Mouse (Mus musculus): ENCODE measurements at regions not wholly inside any gene's neighbourhood (a gene's known extent, or its start where the extent isn't known, plus 50 kb on each side); places are given as distances from the start of the nearest gene placed in this dataset.
"Not testable (repeated sequence)": the region's sequence is repeated elsewhere in the genome, so short reads cannot be mapped to it uniquely, and the experiment has no call there.

GRCm38 (mm10) chr13:80695549-80696150 lies 187.5 kb upstream of the Arrdc3 start:
- Histone ChIP-seq H3K9ac (no peak overlapping the region), H3K27ac (ENCODE audit: poor library complexity, severe bottlenecking) (no peak overlapping the region), H3K4me3 (no peak overlapping the region), H3K9me3 (replicated peaks) (no peaks in the 10 kb centered on the region), H3K27me3 (replicated peaks) (no peaks in the 10 kb centered on the region), H3K4me1 (replicated peaks) (peaks cover 5% of the 10 kb centered on the region; the same call in 1 of the 2 replicates), H3K36me3 (no peaks in the 10 kb centered on the region), H3K4me2 (no peak overlapping the region)
- no peak for ATAC-seq (ENCODE audit: insufficient number of reproducible peaks, low FRiP score)
- 63% methylated on average over 1 of the region's 1 CpGs for WGBS

GRCm38 (mm10) chr13:80709531-80710306 lies 173.5 kb upstream of the Arrdc3 start:
- no peak; the same call in 1 of the 2 replicates for ATAC-seq (ENCODE audit: insufficient number of reproducible peaks, low FRiP score)
- Histone ChIP-seq H3K36me3 (no peaks in the 10 kb centered on the region), H3K27ac (ENCODE audit: poor library complexity, severe bottlenecking) (no peak overlapping the region), H3K27me3 (replicated peaks) (no peaks in the 10 kb centered on the region), H3K9ac (no peak overlapping the region), H3K9me3 (replicated peaks) (no peaks in the 10 kb centered on the region), H3K4me1 (replicated peaks) (peaks cover 5% of the 10 kb centered on the region), H3K4me2 (0 out of 2 replicates have a peak overlapping the region, but pooled peaks have one; percentile 8), H3K4me3 (no peak overlapping the region)
- WGBS, result 28% methylated on average over 9 of the region's 9 CpGs

GRCm38 (mm10) chr13:80719313-80719712 lies 163.9 kb upstream of the Arrdc3 start:
- no peaks in the 10 kb centered on the region for H3K4me1 ChIP-seq (replicated peaks)
- H3K4me2 ChIP-seq, result no peak overlapping the region
- no peak overlapping the region for H3K27ac ChIP-seq (ENCODE audit: poor library complexity, severe bottlenecking)
- H3K4me3 ChIP-seq, result no peak overlapping the region
- no peak overlapping the region for H3K9ac ChIP-seq
- no peak for ATAC-seq (ENCODE audit: insufficient number of reproducible peaks, low FRiP score)
- 43% methylated on average over 3 of the region's 3 CpGs for WGBS
- H3K36me3 ChIP-seq, result no peaks in the 10 kb centered on the region
- no peaks in the 10 kb centered on the region for H3K27me3 ChIP-seq (replicated peaks)
- H3K9me3 ChIP-seq (replicated peaks), result no peaks in the 10 kb centered on the region

GRCm38 (mm10) chr13:80723215-80724006 lies 159.8 kb upstream of the Arrdc3 start:
- Histone ChIP-seq H3K27me3 (replicated peaks) (no peaks in the 10 kb centered on the region), H3K4me2 (no peak overlapping the region), H3K4me3 (no peak overlapping the region), H3K9me3 (replicated peaks) (no peaks in the 10 kb centered on the region), H3K27ac (ENCODE audit: poor library complexity, severe bottlenecking) (no peak overlapping the region), H3K36me3 (no peaks in the 10 kb centered on the region), H3K4me1 (replicated peaks) (no peaks in the 10 kb centered on the region), H3K9ac (no peak overlapping the region)
- 42% methylated on average over 4 of the region's 4 CpGs for WGBS
- ATAC-seq (ENCODE audit: insufficient number of reproducible peaks, low FRiP score), result no peak

- 83% methylated on average over 5 of the region's 5 CpGs for WGBS
- Histone ChIP-seq H3K36me3 (no peaks in the 10 kb centered on the region), H3K4me1 (replicated peaks) (no peaks in the 10 kb centered on the region), H3K9me3 (replicated peaks) (no peaks in the 10 kb centered on the region), H3K27ac (ENCODE audit: poor library complexity, severe bottlenecking) (no peak overlapping the region), H3K27me3 (replicated peaks) (no peaks in the 10 kb centered on the region), H3K9ac (no peak overlapping the region), H3K4me3 (no peak overlapping the region), H3K4me2 (no peak overlapping the region)
- no peak for ATAC-seq (ENCODE audit: insufficient number of reproducible peaks, low FRiP score)
These were observed 154.0 kb upstream of the Arrdc3 start for GRCm38 (mm10) chr13:80729202-80729601.

- Histone ChIP-seq H3K9ac (no peak overlapping the region), H3K4me1 (replicated peaks) (no peaks in the 10 kb centered on the region), H3K36me3 (no peaks in the 10 kb centered on the region), H3K27me3 (replicated peaks) (no peaks in the 10 kb centered on the region), H3K9me3 (replicated peaks) (no peaks in the 10 kb centered on the region), H3K4me2 (no peak overlapping the region), H3K27ac (ENCODE audit: poor library complexity, severe bottlenecking) (no peak overlapping the region), H3K4me3 (no peak overlapping the region)
- ATAC-seq (ENCODE audit: insufficient number of reproducible peaks, low FRiP score), result no peak
- WGBS, result 70% methylated on average over 2 of the region's 2 CpGs
These were observed 137.2 kb upstream of the Arrdc3 start for GRCm38 (mm10) chr13:80745991-80746390.

- not testable (repeated sequence) for H3K4me3 ChIP-seq; H3K4me1 ChIP-seq (replicated peaks); H3K27ac ChIP-seq (ENCODE audit: poor library complexity, severe bottlenecking); H3K9ac ChIP-seq; H3K4me2 ChIP-seq; H3K9me3 ChIP-seq (replicated peaks); H3K27me3 ChIP-seq (replicated peaks); H3K36me3 ChIP-seq; ATAC-seq (ENCODE audit: insufficient number of reproducible peaks, low FRiP score)
- WGBS, result 62% methylated on average over 6 of the region's 6 CpGs
These were observed 136.2 kb upstream of the Arrdc3 start for GRCm38 (mm10) chr13:80747022-80747421.

Data from heart, embryonic 12.5 days (tissue).